Mouse (Mus musculus) midbrain, embryonic 10.5 days (tissue): ENCODE results near the gene 1700088E04Rik. TPM values are rescaled to one million over a fixed set of nuclear protein-coding genes. Genes with fewer than 3 reads are reported as not detected.

Experiments used
- DNase-seq: peaks from one replicate; pipeline ENCODE4 v3.0.0-alpha.2; 2017; ENCODE audit warnings: low spot score
- H3K27ac ChIP-seq: fragments of 300-500 bp; sonication (generic); replicated peaks from 2 replicates; pipeline ENCODE4 v1.5.1; 2016; ENCODE audit warnings: mild to moderate bottlenecking
- H3K27me3 ChIP-seq: fragments of 300-500 bp; sonication (generic); 2 replicates; pipeline ENCODE4 v1.6.1; 2016; ENCODE audit warnings: low read depth, mild to moderate bottlenecking; ENCODE audit not compliant: poor library complexity, severe bottlenecking
- H3K36me3 ChIP-seq: fragments of 300-500 bp; sonication (generic); 2 replicates; pipeline ENCODE4 v1.6.1; 2016; ENCODE audit warnings: mild to moderate bottlenecking, moderate library complexity
- H3K4me1 ChIP-seq: fragments of 300-500 bp; sonication (generic); 2 replicates; pipeline ENCODE4 v1.6.1; 2016
- H3K4me3 ChIP-seq: fragments of 300-500 bp; sonication (generic); 2 replicates; pipeline ENCODE4 v1.5.1; 2016; ENCODE audit warnings: mild to moderate bottlenecking, moderate library complexity
- H3K9me3 ChIP-seq: fragments of 300-500 bp; sonication (generic); replicated peaks from 2 replicates; pipeline ENCODE4 v1.6.1; 2016; ENCODE audit warnings: mild to moderate bottlenecking
- WGBS: fragments of 180-500 bp; shearing (Covaris S2); methylation state at CpG from one replicate; pipeline ENCODE4 v1.1.7; 2016; 5-methylcytosine and 5-hydroxymethylcytosine counted together
- polyA plus RNA-seq: library from polyadenylated mRNA; unstranded; fragments of >200 nt; fragmentation: Nextera tagmentation; extraction: Ambion mirVana; gene quantifications from 2 replicates; pipeline ENCODE4 v1.2.1, GENCODE M21; 2016

1700088E04Rik gene
- polyA plus RNA-seq, 1 experiment from 2014 or later: 7.8 TPM

DNA sequence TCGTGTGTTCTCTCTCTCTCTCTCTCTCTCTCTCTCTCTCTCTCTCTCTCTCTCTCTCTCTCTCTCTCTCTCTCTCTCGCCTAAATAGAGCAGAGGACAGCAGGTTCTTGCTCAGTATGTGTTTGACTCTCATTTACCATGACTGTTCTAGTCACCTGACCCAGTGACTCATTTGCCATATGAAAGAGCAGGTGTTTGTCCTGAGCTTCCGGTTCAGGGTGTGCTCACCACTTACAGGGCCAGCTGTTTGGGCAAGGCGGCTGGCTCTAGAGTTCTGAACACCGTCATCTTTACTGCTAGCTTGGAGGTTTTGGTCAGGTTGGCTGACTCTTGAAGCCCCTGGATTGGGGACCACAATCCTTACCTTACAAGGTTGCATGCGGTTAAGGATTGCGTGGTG is 4.5 kb upstream of the 1700088E04Rik start:
- 0 out of 2 replicates have a peak, but pooled peaks cover under 1% of the 10 kb centered on the region for H3K27me3 ChIP-seq
- 92% methylated on average over 7 of the region's 7 CpGs for WGBS
- H3K9me3 ChIP-seq: no peaks in the 10 kb centered on the region
- H3K36me3 ChIP-seq: peaks cover 71% of the 10 kb centered on the region
- DNase-seq: no peak
- no peak overlapping the region for H3K27ac ChIP-seq
- peaks cover 17% of the 10 kb centered on the region for H3K4me1 ChIP-seq
- H3K4me3 ChIP-seq: no peak overlapping the region

DNA sequence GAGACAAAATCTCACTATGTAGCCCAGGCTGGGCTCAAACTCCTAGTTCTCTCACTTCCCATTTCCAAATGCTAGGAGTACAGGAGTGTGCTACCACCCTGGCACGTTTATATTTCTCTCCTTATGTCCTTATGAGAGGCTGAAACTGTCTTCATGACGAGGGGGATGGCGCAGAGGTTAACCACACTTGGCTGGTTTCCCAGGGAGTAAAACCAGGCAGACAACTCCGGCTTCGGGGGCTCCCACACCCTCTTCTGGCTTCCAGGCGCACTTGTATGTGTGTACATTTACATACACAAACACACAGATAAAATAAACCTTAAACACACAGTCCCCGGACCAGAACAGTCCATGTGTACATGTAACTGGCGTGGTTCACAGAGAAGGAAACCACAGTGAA is 3.0 kb upstream of the 1700088E04Rik start:
- DNase-seq: no peak
- Histone ChIP-seq H3K27me3 (peaks cover 8% of the 10 kb centered on the region; the same call in 1 of the 2 replicates), H3K4me1 (peaks cover 23% of the 10 kb centered on the region), H3K27ac (no peak overlapping the region), H3K4me3 (no peak overlapping the region), H3K9me3 (no peaks in the 10 kb centered on the region), H3K36me3 (peaks cover 58% of the 10 kb centered on the region)
- WGBS: 93% methylated on average over 8 of the region's 8 CpGs

- peaks cover 51% of the 10 kb centered on the region for H3K36me3 ChIP-seq
- H3K9me3 ChIP-seq: no peaks in the 10 kb centered on the region
- WGBS: 90% methylated on average over 12 of the region's 12 CpGs
Observed at GRCm38 (mm10) chr15:79143316-79143715, 2.3 kb upstream of the 1700088E04Rik start.

GRCm38 (mm10) chr15:79141566-79141917 is 489 bp upstream of the 1700088E04Rik start:
- Histone ChIP-seq H3K4me1 (peaks cover 23% of the 10 kb centered on the region), H3K4me3 (peak overlapping the region; percentile 90), H3K27me3 (peaks cover 8% of the 10 kb centered on the region; the same call in 1 of the 2 replicates), H3K9me3 (no peaks in the 10 kb centered on the region), H3K27ac (peak overlapping the region; percentile 87), H3K36me3 (peaks cover 33% of the 10 kb centered on the region)
- WGBS: under 1% methylated on average over 7 of the region's 7 CpGs
- DNase-seq: no peak

More at GRCm38 (mm10) chr15:79143316-79143715, 2.3 kb upstream of the 1700088E04Rik start:
- DNase-seq: no peak
- peaks cover 23% of the 10 kb centered on the region for H3K4me1 ChIP-seq
- no peak overlapping the region for H3K27ac ChIP-seq
- no peak overlapping the region for H3K4me3 ChIP-seq
- peaks cover 8% of the 10 kb centered on the region; the same call in 1 of the 2 replicates for H3K27me3 ChIP-seq

GRCm38 (mm10) chr15:79139640-79140039 is 1.4 kb downstream of the 1700088E04Rik start:
- DNase-seq: no peak
- H3K36me3 ChIP-seq: peaks cover 14% of the 10 kb centered on the region
- peaks cover 23% of the 10 kb centered on the region for H3K4me1 ChIP-seq
- H3K4me3 ChIP-seq: no peak overlapping the region
- no peaks in the 10 kb centered on the region for H3K9me3 ChIP-seq
- WGBS: 57% methylated on average over 10 of the region's 10 CpGs
- H3K27me3 ChIP-seq: peaks cover 8% of the 10 kb centered on the region; the same call in 1 of the 2 replicates
- H3K27ac ChIP-seq: no peak overlapping the region

DNA sequence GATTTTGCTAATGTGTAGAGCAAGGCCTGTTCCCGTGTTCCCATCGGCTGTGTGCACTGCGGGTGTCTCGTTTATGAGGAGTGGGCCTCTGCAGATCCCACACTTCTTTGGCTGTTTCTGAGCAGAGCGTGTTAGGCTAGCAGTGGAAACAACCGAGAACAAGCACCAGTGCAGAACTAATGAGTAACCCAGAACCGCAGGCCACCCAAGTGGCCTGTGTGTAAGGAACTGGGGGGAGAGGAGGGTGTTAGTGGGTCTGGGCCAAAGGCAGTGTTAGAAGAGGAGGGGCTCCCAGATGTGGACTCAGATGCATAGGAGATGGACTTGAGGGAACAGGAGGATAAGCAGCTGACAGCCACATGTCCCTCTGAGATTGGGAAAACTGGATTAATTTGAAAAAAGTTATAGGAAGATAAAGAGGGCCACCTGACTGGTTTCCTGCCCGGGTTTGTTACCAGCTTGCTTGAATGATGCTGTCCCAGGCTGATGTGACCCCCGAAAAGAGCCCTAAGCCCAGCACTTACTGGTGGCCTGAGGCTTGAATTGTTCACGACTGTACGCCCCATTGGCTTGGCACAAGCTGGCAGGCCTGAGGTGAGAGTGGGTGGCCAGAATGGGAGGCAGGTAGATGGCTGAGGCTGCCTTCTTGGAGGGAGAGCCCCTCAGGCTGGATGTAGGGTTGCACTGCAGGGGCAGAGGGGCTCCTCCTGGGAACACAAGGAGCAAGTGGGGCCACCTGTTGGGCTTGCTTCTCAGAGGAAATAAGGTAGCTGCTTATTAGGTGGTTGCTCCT is 5.1 kb downstream of the 1700088E04Rik start:
- WGBS: 80% methylated on average over 11 of the region's 11 CpGs
- Histone ChIP-seq H3K4me1 (peaks cover 9% of the 10 kb centered on the region), H3K4me3 (no peak overlapping the region), H3K27me3 (peaks cover 8% of the 10 kb centered on the region; the same call in 1 of the 2 replicates), H3K36me3 (peaks cover 29% of the 10 kb centered on the region), H3K9me3 (no peaks in the 10 kb centered on the region), H3K27ac (no peak overlapping the region)
- DNase-seq: no peak

DNA sequence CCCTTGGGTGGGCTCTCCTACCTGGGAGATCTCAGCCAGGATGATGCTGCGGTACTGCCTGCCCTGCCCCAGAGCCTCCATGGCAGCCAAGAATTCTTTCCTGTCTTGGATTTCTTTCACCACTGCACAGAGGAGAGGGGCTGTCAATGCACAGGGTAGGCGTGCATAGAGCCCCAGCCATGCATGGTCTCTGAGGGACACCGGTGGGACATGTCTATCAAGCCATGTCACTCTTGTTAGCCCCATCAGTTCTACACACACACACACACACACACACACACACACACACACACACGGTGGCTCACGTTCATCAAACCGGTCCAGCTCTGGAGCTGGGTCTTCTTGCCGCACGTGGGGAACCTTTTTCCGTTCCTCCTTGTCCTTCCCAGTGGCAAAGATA is 5.7 kb downstream of the 1700088E04Rik start:
- H3K9me3 ChIP-seq: no peaks in the 10 kb centered on the region
- H3K27ac ChIP-seq: no peak overlapping the region
- no peak for DNase-seq
- H3K27me3 ChIP-seq: peaks cover 6% of the 10 kb centered on the region; the same call in 1 of the 2 replicates
- 80% methylated on average over 9 of the region's 9 CpGs for WGBS
- H3K36me3 ChIP-seq: peaks cover 35% of the 10 kb centered on the region
- H3K4me3 ChIP-seq: no peak overlapping the region
- peaks cover 4% of the 10 kb centered on the region for H3K4me1 ChIP-seq

GRCm38 (mm10) chr15:79134496-79135270 is 6.4 kb downstream of the 1700088E04Rik start:
- Histone ChIP-seq H3K27me3 (no peaks in the 10 kb centered on the region), H3K27ac (no peak overlapping the region), H3K4me1 (no peaks in the 10 kb centered on the region), H3K9me3 (no peaks in the 10 kb centered on the region), H3K36me3 (peaks cover 42% of the 10 kb centered on the region), H3K4me3 (no peak overlapping the region)
- WGBS: 81% methylated on average over 9 of the region's 9 CpGs
- DNase-seq: no peak

GRCm38 (mm10) chr15:79133191-79133661 is 7.8 kb downstream of the 1700088E04Rik start:
- H3K27ac ChIP-seq: no peak overlapping the region
- 88% methylated on average over 6 of the region's 6 CpGs for WGBS
- peaks cover 52% of the 10 kb centered on the region for H3K36me3 ChIP-seq

DNA sequence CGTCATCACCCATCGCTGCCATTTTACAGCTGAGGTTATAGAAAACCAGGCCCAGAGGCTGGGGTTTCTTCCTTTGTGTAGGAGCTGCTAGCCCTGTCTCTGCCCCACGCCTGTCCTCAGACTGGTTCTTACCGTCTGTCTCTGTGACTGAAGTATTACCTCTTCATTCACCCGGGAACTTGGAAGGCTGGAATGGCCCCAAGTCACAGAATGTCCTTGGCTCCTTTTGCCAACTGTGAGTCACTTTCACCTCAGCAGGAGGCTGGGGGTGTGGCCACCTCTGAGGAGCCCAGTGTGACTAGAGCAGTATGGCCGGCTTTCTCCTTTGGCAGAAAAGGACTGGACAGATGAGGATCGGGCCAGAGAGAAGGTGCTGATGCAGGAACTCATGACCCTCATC is 9.6 kb downstream of the 1700088E04Rik start:
- WGBS: 76% methylated on average over 7 of the region's 7 CpGs
- peaks cover 70% of the 10 kb centered on the region for H3K36me3 ChIP-seq

More at GRCm38 (mm10) chr15:79133191-79133661, 7.8 kb downstream of the 1700088E04Rik start:
- no peaks in the 10 kb centered on the region for H3K27me3 ChIP-seq
- no peak overlapping the region for H3K4me3 ChIP-seq
- DNase-seq: no peak
- no peaks in the 10 kb centered on the region for H3K4me1 ChIP-seq
- H3K9me3 ChIP-seq: no peaks in the 10 kb centered on the region

GRCm38 (mm10) chr15:79130782-79131181 is 10.3 kb downstream of the 1700088E04Rik start:
- 83% methylated on average over 10 of the region's 10 CpGs for WGBS
- Histone ChIP-seq H3K27me3 (no peaks in the 10 kb centered on the region), H3K36me3 (peaks cover 77% of the 10 kb centered on the region), H3K4me3 (no peak overlapping the region), H3K4me1 (no peaks in the 10 kb centered on the region), H3K27ac (no peak overlapping the region), H3K9me3 (no peaks in the 10 kb centered on the region)
- DNase-seq: no peak

More for the DNA sequence above, 9.6 kb downstream of the 1700088E04Rik start:
- Histone ChIP-seq H3K27ac (no peak overlapping the region), H3K4me3 (no peak overlapping the region), H3K9me3 (no peaks in the 10 kb centered on the region), H3K4me1 (no peaks in the 10 kb centered on the region), H3K27me3 (no peaks in the 10 kb centered on the region)
- DNase-seq: no peak

DNA sequence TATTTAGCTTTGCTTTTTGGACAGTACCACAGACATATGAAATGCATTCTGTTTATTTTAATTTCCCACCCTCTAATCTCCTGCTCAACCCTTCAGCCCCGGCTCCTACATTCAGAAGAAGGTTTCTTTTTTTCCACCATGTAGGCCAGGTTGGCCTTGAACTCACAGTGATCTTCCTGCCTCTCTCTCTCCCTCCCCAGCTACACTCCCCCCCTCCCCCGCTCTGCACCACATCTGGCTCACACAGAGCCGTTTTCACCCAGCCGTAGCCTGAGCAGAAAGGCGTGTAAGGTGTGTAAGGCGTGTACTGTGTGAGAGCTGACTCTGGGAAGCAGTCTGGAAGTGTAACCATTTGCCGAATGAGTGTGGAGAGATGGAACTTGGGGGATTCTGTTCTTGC is 11.7 kb downstream of the 1700088E04Rik start:
- no peaks in the 10 kb centered on the region for H3K27me3 ChIP-seq
- no peaks in the 10 kb centered on the region for H3K9me3 ChIP-seq
- peaks cover 89% of the 10 kb centered on the region for H3K36me3 ChIP-seq
- no peak for DNase-seq
- 87% methylated on average over 7 of the region's 7 CpGs for WGBS
- no peaks in the 10 kb centered on the region for H3K4me1 ChIP-seq
- no peak overlapping the region for H3K27ac ChIP-seq
- H3K4me3 ChIP-seq: no peak overlapping the region
